Mouse (Mus musculus): ENCODE results near the gene Mgat5. TPM values are rescaled to one million over a fixed set of nuclear protein-coding genes. Genes with fewer than 3 reads are reported as not detected.

Gene Mgat5
- 7.6 TPM for polyA plus RNA-seq (2014; fragmentation: Illumina TruSeq; extraction: RNeasy Lipid Tissue Mini Kit (QIAGEN cat#74804); ENCODE audit: low read depth, low replicate concordance)

DNA sequence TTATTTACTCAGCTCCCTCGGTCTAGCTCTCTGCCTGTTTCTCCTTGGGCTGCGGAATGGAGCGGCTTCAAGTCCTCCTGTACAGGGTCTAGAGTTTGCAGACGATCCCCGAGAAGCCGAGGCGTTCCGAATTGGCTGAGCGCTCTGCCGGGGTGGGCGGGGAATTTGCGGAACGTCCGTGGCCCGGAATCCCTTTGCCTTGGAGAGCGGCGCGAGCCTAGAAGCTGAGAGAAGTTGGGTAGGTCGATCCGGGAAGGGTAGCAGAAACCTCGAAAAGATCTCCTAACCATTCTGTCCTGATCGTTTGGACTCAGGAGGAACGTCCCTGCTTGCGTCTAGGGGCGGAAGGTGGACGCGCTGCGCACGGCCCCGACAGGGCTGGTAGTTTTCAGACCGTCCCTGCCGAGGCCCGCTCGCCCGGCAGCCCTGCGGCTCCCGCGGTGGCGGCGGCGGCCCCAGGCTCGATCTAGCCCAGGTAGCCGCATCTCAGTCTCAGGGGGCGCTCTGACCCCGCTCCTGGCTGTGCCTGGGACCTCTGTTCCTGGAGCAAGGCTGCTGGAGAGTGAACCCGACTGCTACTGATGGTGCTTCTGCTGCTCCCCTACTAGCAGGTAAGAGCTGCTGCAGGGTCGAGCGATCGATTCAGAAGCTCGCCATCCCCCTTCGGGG is at the start of gene Mgat5:
TSS of gene Mgat5 (plus strand) at position 199 of the 669 bp plus-strand sequence.

Data from adrenal gland, adult 10 weeks (tissue).